Mouse (Mus musculus) hindbrain, embryonic 16.5 days (tissue): ENCODE results near the gene Tbc1d4. TPM values are rescaled to one million over a fixed set of nuclear protein-coding genes. Genes with fewer than 3 reads are reported as not detected.

Experiments used
- ATAC-seq: fragments of 200-750 bp; cut with Nextera tagmentation; 2 replicates; pipeline ENCODE4 v1.8.0; 2017; ENCODE audit warnings: moderate TSS enrichment, moderate library complexity
- H3K27ac ChIP-seq: fragments of 300-500 bp; sonication (generic); 2 replicates; pipeline ENCODE4 v1.5.1; 2014; ENCODE audit warnings: low read depth, mild to moderate bottlenecking, control low read depth, low read length, moderate library complexity
- H3K27me3 ChIP-seq: fragments of 300-500 bp; sonication (generic); replicated peaks from 2 replicates; pipeline ENCODE4 v1.6.1; 2014; ENCODE audit warnings: low read length; ENCODE audit not compliant: control insufficient read depth, insufficient read depth
- H3K36me3 ChIP-seq: fragments of 300-500 bp; sonication (generic); 2 replicates; pipeline ENCODE4 v1.6.1; 2014; ENCODE audit warnings: mild to moderate bottlenecking, low read length, moderate library complexity, mixed read lengths; ENCODE audit not compliant: control insufficient read depth, insufficient read depth
- H3K4me1 ChIP-seq: fragments of 300-500 bp; sonication (generic); 2 replicates; pipeline ENCODE4 v1.6.1; 2014; ENCODE audit warnings: low read depth, low read length; ENCODE audit not compliant: control insufficient read depth, insufficient read depth
- H3K4me2 ChIP-seq: fragments of 300-500 bp; sonication (generic); 2 replicates; pipeline ENCODE4 v1.6.1; 2014; ENCODE audit warnings: mild to moderate bottlenecking, low read length, control low read depth, moderate library complexity
- H3K4me3 ChIP-seq: fragments of 300-500 bp; sonication (generic); 2 replicates; pipeline ENCODE4 v1.5.1; 2014; ENCODE audit warnings: mild to moderate bottlenecking, low read length, control low read depth, moderate library complexity
- H3K9ac ChIP-seq: fragments of 300-500 bp; sonication (generic); 2 replicates; pipeline ENCODE4 v1.6.1; 2014; ENCODE audit warnings: low read depth, mild to moderate bottlenecking, control low read depth, low read length, moderate library complexity
- H3K9me3 ChIP-seq: fragments of 300-500 bp; sonication (generic); 2 replicates; pipeline ENCODE4 v1.6.1; 2014; ENCODE audit warnings: mild to moderate bottlenecking, low read length, moderate library complexity; ENCODE audit not compliant: control insufficient read depth
- WGBS: fragments of 180-500 bp; shearing (Covaris S2); extraction: QIAGEN DNeasy Blood & Tissue Kit; methylation state at CpG from one replicate; pipeline ENCODE4 v1.1.7; 2014; 5-methylcytosine and 5-hydroxymethylcytosine counted together
- polyA plus RNA-seq: library from polyadenylated mRNA; unstranded; fragments of >200 nt; fragmentation: Nextera tagmentation; extraction: Ambion mirVana; gene quantifications from 2 replicates; pipeline ENCODE4 v1.2.1, GENCODE M21; 2015

Tbc1d4 gene
- polyA plus RNA-seq, 1 experiment from 2014 or later = 9.3 TPM

- Histone ChIP-seq H3K4me1 (no peaks in the 10 kb centered on the region), H3K27ac (no peak overlapping the region), H3K9ac (no peak overlapping the region), H3K36me3 (no peaks in the 10 kb centered on the region), H3K27me3 (no peaks in the 10 kb centered on the region), H3K4me3 (no peak overlapping the region), H3K9me3 (no peaks in the 10 kb centered on the region), H3K4me2 (no peak overlapping the region)
- 91% methylated on average over 6 of the region's 6 CpGs for WGBS
- ATAC-seq = no peak
These were observed 79.8 kb downstream of the Tbc1d4 start for GRCm38 (mm10) chr14:101529194-101529593.

GRCm38 (mm10) chr14:101527420-101527996 lies 81.5 kb downstream of the Tbc1d4 start:
- no peak overlapping the region for H3K4me3 ChIP-seq
- H3K4me1 ChIP-seq = no peaks in the 10 kb centered on the region
- no peaks in the 10 kb centered on the region for H3K36me3 ChIP-seq
- no peaks in the 10 kb centered on the region for H3K27me3 ChIP-seq
- no peak for ATAC-seq
- no peak overlapping the region for H3K4me2 ChIP-seq
- no peaks in the 10 kb centered on the region for H3K9me3 ChIP-seq
- no peak overlapping the region for H3K9ac ChIP-seq
- H3K27ac ChIP-seq = no peak overlapping the region
- WGBS = 74% methylated on average over 11 of the region's 11 CpGs

- Histone ChIP-seq H3K36me3 (no peaks in the 10 kb centered on the region), H3K27ac (no peak overlapping the region), H3K27me3 (no peaks in the 10 kb centered on the region), H3K4me1 (no peaks in the 10 kb centered on the region), H3K4me2 (no peak overlapping the region), H3K9me3 (no peaks in the 10 kb centered on the region), H3K9ac (no peak overlapping the region), H3K4me3 (no peak overlapping the region)
- no peak for ATAC-seq
- WGBS = 60% methylated on average over 1 of the region's 1 CpGs
These were observed 82.5 kb downstream of the Tbc1d4 start for GRCm38 (mm10) chr14:101526478-101526877.

- no peak overlapping the region for H3K4me3 ChIP-seq
- no peak overlapping the region for H3K4me2 ChIP-seq
- H3K9me3 ChIP-seq = no peaks in the 10 kb centered on the region
- no peaks in the 10 kb centered on the region for H3K36me3 ChIP-seq
- no peak for ATAC-seq
- no peaks in the 10 kb centered on the region for H3K4me1 ChIP-seq
- no peaks in the 10 kb centered on the region for H3K27me3 ChIP-seq
- H3K9ac ChIP-seq = no peak overlapping the region
- 88% methylated on average over 2 of the region's 2 CpGs for WGBS
- H3K27ac ChIP-seq = no peak overlapping the region
These were observed 89.0 kb downstream of the Tbc1d4 start for GRCm38 (mm10) chr14:101519964-101520363.

- Histone ChIP-seq H3K36me3 (no peaks in the 10 kb centered on the region), H3K4me3 (no peak overlapping the region), H3K4me2 (no peak overlapping the region), H3K9ac (no peak overlapping the region), H3K27me3 (no peaks in the 10 kb centered on the region), H3K27ac (no peak overlapping the region), H3K4me1 (no peaks in the 10 kb centered on the region), H3K9me3 (no peaks in the 10 kb centered on the region)
- no peak for ATAC-seq
- whole genome bisulfite sequencing = 59% methylated on average over 14 of the region's 14 CpGs
These were observed 90.7 kb downstream of the Tbc1d4 start for GRCm38 (mm10) chr14:101518259-101518658.

GRCm38 (mm10) chr14:101517801-101518200 lies 91.2 kb downstream of the Tbc1d4 start:
- Histone ChIP-seq H3K4me2 (no peak overlapping the region), H3K4me1 (no peaks in the 10 kb centered on the region), H3K36me3 (no peaks in the 10 kb centered on the region), H3K27me3 (no peaks in the 10 kb centered on the region), H3K27ac (no peak overlapping the region), H3K4me3 (no peak overlapping the region), H3K9ac (no peak overlapping the region), H3K9me3 (no peaks in the 10 kb centered on the region)
- no peak for ATAC-seq
- 82% methylated on average over 6 of the region's 6 CpGs for WGBS

GRCm38 (mm10) chr14:101517341-101517740 lies 91.7 kb downstream of the Tbc1d4 start:
- H3K4me1 ChIP-seq = no peaks in the 10 kb centered on the region
- H3K27ac ChIP-seq = no peak overlapping the region
- no peaks in the 10 kb centered on the region for H3K9me3 ChIP-seq
- no peak overlapping the region for H3K9ac ChIP-seq
- no peaks in the 10 kb centered on the region for H3K27me3 ChIP-seq
- no peak overlapping the region for H3K4me2 ChIP-seq
- no peak overlapping the region for H3K4me3 ChIP-seq
- no peaks in the 10 kb centered on the region for H3K36me3 ChIP-seq
- 25% methylated on average over 5 of the region's 5 CpGs for WGBS
- ATAC-seq = no peak

GRCm38 (mm10) chr14:101516864-101517263 lies 92.1 kb downstream of the Tbc1d4 start:
- Histone ChIP-seq H3K27ac (no peak overlapping the region), H3K36me3 (no peaks in the 10 kb centered on the region), H3K27me3 (no peaks in the 10 kb centered on the region), H3K4me1 (no peaks in the 10 kb centered on the region), H3K9me3 (no peaks in the 10 kb centered on the region), H3K9ac (no peak overlapping the region), H3K4me2 (no peak overlapping the region), H3K4me3 (no peak overlapping the region)
- 31% methylated on average over 5 of the region's 5 CpGs for WGBS
- no peak for ATAC-seq

GRCm38 (mm10) chr14:101516031-101516430 lies 93.0 kb downstream of the Tbc1d4 start:
- Histone ChIP-seq H3K36me3 (no peaks in the 10 kb centered on the region), H3K9ac (no peak overlapping the region), H3K27ac (no peak overlapping the region), H3K4me2 (no peak overlapping the region), H3K4me3 (no peak overlapping the region), H3K27me3 (no peaks in the 10 kb centered on the region), H3K4me1 (no peaks in the 10 kb centered on the region), H3K9me3 (no peaks in the 10 kb centered on the region)
- WGBS = 93% methylated on average over 11 of the region's 11 CpGs
- no peak for ATAC-seq

- Histone ChIP-seq H3K9ac (no peak overlapping the region), H3K36me3 (no peaks in the 10 kb centered on the region), H3K9me3 (no peaks in the 10 kb centered on the region), H3K4me1 (no peaks in the 10 kb centered on the region; the same call in 1 of the 2 replicates), H3K4me2 (no peak overlapping the region), H3K27me3 (no peaks in the 10 kb centered on the region), H3K27ac (no peak overlapping the region), H3K4me3 (no peak overlapping the region)
- no peak for ATAC-seq
- 76% methylated on average over 4 of the region's 4 CpGs for WGBS
These were observed 93.7 kb downstream of the Tbc1d4 start for GRCm38 (mm10) chr14:101515271-101515670.
